Mouse (Mus musculus): ENCODE results near the gene Nrip2. TPM values are rescaled to one million over a fixed set of nuclear protein-coding genes. Genes with fewer than 3 reads are reported as not detected.

Nrip2 gene
- polyA plus RNA-seq (2014; fragmentation: Illumina TruSeq; extraction: RNeasy Lipid Tissue Mini Kit (QIAGEN cat#74804); ENCODE audit: low read depth, low replicate concordance), result 1.9 TPM

DNA sequence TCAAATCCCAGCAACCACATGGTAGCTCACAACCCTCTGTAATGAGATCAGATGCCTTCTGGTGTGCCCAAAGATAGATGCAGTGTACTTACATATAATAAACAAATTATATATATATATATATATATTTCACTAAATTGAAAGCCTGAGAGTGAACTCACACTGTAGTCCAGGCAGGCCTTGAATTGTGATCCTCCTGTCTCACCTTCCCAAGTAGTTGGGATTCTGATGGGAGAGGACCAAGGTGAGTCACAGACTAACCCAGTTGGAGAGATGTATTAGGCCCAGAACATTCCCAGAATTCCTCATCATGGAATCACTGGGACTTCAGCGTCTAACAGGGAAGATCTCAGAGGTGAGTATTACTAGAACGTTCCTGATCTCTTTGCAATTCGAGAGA is at the start of gene Nrip2:
Gene Nrip2, plus strand, starts transcription at position 301 of the 400 bp plus-strand sequence.

DNA sequence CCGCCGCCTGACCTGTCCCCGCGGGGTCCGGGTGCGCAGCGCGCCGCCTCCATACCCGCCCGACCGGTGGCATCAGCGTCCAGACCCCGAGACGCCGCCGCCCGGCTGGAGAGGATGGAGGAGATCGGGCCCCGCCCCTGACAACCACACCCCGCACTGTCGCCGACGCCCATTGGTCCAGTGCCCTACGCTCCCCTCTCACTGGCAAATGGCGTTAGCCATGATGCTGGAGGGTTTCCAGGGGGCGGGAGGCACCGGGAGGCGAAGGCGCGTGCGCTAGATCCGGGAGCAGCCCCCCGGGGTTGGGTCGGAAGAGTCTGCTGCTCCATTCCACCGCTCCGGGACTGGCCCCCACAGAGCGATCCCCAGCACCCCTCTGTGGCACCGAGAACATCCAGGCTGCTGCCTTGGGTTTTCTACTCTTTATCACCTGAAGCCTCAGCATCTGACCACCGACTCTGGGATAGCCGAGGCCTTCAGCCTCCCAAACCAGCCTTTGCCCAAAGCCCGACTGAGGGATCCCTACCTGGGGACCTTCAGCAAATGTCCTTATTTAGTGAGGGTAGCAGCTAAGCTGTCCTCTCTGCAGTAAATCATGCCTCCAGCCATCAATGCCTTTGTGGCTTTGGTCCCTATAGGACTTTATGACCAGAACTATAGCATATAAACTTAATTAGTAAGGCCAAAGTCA is 43.2 kb upstream of the Nrip2 start, which contains the start of gene Tulp3:
Gene Tulp3, minus strand, starts transcription at position 126 of the 691 bp plus-strand sequence.

GRCm38 (mm10) chr6:128362381-128363006 is 36.6 kb upstream of the Nrip2 start, which contains the start of the genes Rhno1 and Foxm1:
Gene Rhno1, minus strand, starts transcription at chr6:128362911.
Gene Foxm1, plus strand, starts transcription at chr6:128362967.

DNA sequence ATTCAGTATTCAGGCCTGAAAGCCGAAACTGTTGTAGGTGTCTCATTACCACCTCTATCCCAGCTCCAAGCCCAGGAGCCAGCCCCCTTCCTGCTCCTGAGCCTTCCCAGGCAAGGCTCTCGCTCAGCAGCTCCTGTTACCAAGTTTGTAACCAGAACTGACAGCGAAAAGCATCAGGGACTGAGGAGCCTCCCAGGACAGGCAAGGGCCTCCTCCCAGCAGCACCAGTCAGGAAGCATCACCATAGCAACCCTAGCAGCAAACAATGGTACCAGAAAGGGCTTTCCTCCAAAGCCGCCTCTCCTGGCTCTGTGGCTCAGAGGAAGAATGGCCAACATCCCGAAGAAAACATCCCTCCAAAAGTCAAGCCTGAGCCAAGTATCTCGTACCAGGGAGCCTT is 23.9 kb upstream of the Nrip2 start, which contains the start of the genes Tex52 and Gm44596:
Gene Tex52, plus strand, starts transcription at position 265 of the 400 bp plus-strand sequence.
Gene Gm44596, plus strand, starts transcription at position 312 of the 400 bp plus-strand sequence.

GRCm38 (mm10) chr6:128424269-128425019 is 25.3 kb downstream of the Nrip2 start, which contains the start of gene Itfg2:
Gene Itfg2, minus strand, starts transcription at chr6:128424931.

GRCm38 (mm10) chr6:128438317-128438870 is 39.3 kb downstream of the Nrip2 start, which contains the start of gene Fkbp4:
Gene Fkbp4, minus strand, starts transcription at chr6:128438677.

Other genes with a start within 250 kb of the Nrip2 start
- gene Tead4, start 98.5 kb upstream of the Nrip2 start, polyA plus RNA-seq (2014; fragmentation: Illumina TruSeq; extraction: RNeasy Lipid Tissue Mini Kit (QIAGEN cat#74804); ENCODE audit: low read depth, low replicate concordance), result 0.40 TPM
- 6.9 TPM for gene Tulp3, start 43.4 kb upstream of the Nrip2 start, polyA plus RNA-seq (2014; fragmentation: Illumina TruSeq; extraction: RNeasy Lipid Tissue Mini Kit (QIAGEN cat#74804); ENCODE audit: low read depth, low replicate concordance)
- 2.3 TPM for gene Rhno1, start 36.4 kb upstream of the Nrip2 start, polyA plus RNA-seq (2014; fragmentation: Illumina TruSeq; extraction: RNeasy Lipid Tissue Mini Kit (QIAGEN cat#74804); ENCODE audit: low read depth, low replicate concordance)
- gene Foxm1, start 36.3 kb upstream of the Nrip2 start, polyA plus RNA-seq (2014; fragmentation: Illumina TruSeq; extraction: RNeasy Lipid Tissue Mini Kit (QIAGEN cat#74804); ENCODE audit: low read depth, low replicate concordance), result not detected
- not detected for gene Tex52, start 23.8 kb upstream of the Nrip2 start, polyA plus RNA-seq (2014; fragmentation: Illumina TruSeq; extraction: RNeasy Lipid Tissue Mini Kit (QIAGEN cat#74804); ENCODE audit: low read depth, low replicate concordance)
- not detected for gene Gm44596, start 23.8 kb upstream of the Nrip2 start, polyA plus RNA-seq (2014; fragmentation: Illumina TruSeq; extraction: RNeasy Lipid Tissue Mini Kit (QIAGEN cat#74804); ENCODE audit: low read depth, low replicate concordance)
- gene Itfg2, start 25.6 kb downstream of the Nrip2 start, polyA plus RNA-seq (2014; fragmentation: Illumina TruSeq; extraction: RNeasy Lipid Tissue Mini Kit (QIAGEN cat#74804); ENCODE audit: low read depth, low replicate concordance), result 3.2 TPM
- 51.2 TPM for gene Fkbp4, start 39.4 kb downstream of the Nrip2 start, polyA plus RNA-seq (2014; fragmentation: Illumina TruSeq; extraction: RNeasy Lipid Tissue Mini Kit (QIAGEN cat#74804); ENCODE audit: low read depth, low replicate concordance)
- 0.69 TPM for gene Pzp, start 127.4 kb downstream of the Nrip2 start, polyA plus RNA-seq (2014; fragmentation: Illumina TruSeq; extraction: RNeasy Lipid Tissue Mini Kit (QIAGEN cat#74804); ENCODE audit: low read depth, low replicate concordance)
- not detected for gene A2ml1, start 182.3 kb downstream of the Nrip2 start, polyA plus RNA-seq (2014; fragmentation: Illumina TruSeq; extraction: RNeasy Lipid Tissue Mini Kit (QIAGEN cat#74804); ENCODE audit: low read depth, low replicate concordance)
- gene Klrb1a, start 224.2 kb downstream of the Nrip2 start, polyA plus RNA-seq (2014; fragmentation: Illumina TruSeq; extraction: RNeasy Lipid Tissue Mini Kit (QIAGEN cat#74804); ENCODE audit: low read depth, low replicate concordance), result not detected

Measured in kidney, adult 10 weeks (tissue).